Comparison of ENCODE assay signal across 8 mouse cellular contexts in the genomic region with DNA sequence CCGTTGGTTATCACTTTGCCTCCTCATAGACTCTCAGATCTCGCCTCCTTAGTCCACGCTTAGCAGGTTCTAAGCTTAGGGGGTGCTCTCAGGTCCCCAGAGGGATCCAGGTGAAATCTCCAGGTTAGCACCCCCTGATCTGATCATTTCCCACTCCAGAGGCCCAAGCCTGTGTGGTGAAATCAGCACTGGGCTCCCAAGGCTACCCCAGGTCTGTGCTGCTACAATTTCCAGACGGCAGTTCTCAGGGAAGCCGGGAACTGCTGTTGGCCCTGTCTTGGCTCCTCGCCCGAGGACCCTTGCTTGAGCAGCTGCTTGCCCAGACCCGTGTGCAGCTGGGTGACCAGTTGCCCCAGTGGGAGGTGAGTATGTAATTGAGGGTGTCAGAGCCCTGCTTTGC. TPM values are rescaled to one million over a fixed set of nuclear protein-coding genes. Genes with fewer than 3 reads are reported as not detected.
A peak's percentile ranks its signal among the peaks of the same experiment; 100 is the strongest.
DNase-seq lines count a peak whose midpoint lies in the region; ATAC-seq and TF ChIP-seq lines count a peak whose summit lies in the region.

No protein-coding gene starts in this region.

- peak overlapping the region; percentile 78 for H3K4me3 ChIP-seq in heart, embryonic 10.5 days
- peak overlapping the region; percentile 75 for H3K4me3 ChIP-seq in G1E (ENCODE audit: low read depth, low read length)
- peak overlapping the region; percentile 76 for H3K4me3 ChIP-seq in heart, embryonic 16.5 days (ENCODE audit: low read length)
- H3K4me3 ChIP-seq in midbrain, embryonic 10.5 days, result peak overlapping the region; percentile 72

- peak overlapping the region; percentile 90 for H3K4me2 ChIP-seq in heart, embryonic 16.5 days (ENCODE audit: low read depth, low read length)

- H3K9me3 ChIP-seq in heart, embryonic 10.5 days, result no peaks in the 10 kb centered on the region
- H3K9me3 ChIP-seq in G1E (replicated peaks), result no peaks in the 10 kb centered on the region
- no peaks in the 10 kb centered on the region for H3K9me3 ChIP-seq in heart, embryonic 16.5 days (replicated peaks; ENCODE audit: control insufficient read depth, low read length)
- no peaks in the 10 kb centered on the region for H3K9me3 ChIP-seq in midbrain, embryonic 10.5 days (replicated peaks)

- WGBS in heart, embryonic 10.5 days, result 39% methylated on average over 8 of the region's 8 CpGs
- 31% methylated on average over 8 of the region's 8 CpGs for WGBS in heart, embryonic 16.5 days
- WGBS in midbrain, embryonic 10.5 days, result 41% methylated on average over 8 of the region's 8 CpGs

- H3K36me3 ChIP-seq in heart, embryonic 10.5 days, result peaks cover 22% of the 10 kb centered on the region
- peaks cover 62% of the 10 kb centered on the region for H3K36me3 ChIP-seq in G1E (replicated peaks)
- peaks cover 3% of the 10 kb centered on the region; the same call in 1 of the 2 replicates for H3K36me3 ChIP-seq in heart, embryonic 16.5 days (ENCODE audit: control insufficient read depth, insufficient read depth)
- H3K36me3 ChIP-seq in midbrain, embryonic 10.5 days, result peaks cover 36% of the 10 kb centered on the region

- no peak for TF ChIP-seq CTCF in G1E (IDR thresholded peaks at IDR 0.05; ENCODE audit: low read depth, low read length)

- H3K4me1 ChIP-seq in heart, embryonic 10.5 days, result peaks cover 47% of the 10 kb centered on the region
- peaks cover 51% of the 10 kb centered on the region for H3K4me1 ChIP-seq in G1E (ENCODE audit: insufficient read depth, low read depth, low read length)
- peaks cover 27% of the 10 kb centered on the region for H3K4me1 ChIP-seq in heart, embryonic 16.5 days (ENCODE audit: control insufficient read depth, insufficient read depth, low read length)
- peaks cover 35% of the 10 kb centered on the region for H3K4me1 ChIP-seq in midbrain, embryonic 10.5 days

- H3K27me3 ChIP-seq in heart, embryonic 10.5 days (ENCODE audit: insufficient read depth, poor library complexity, severe bottlenecking), result peaks cover 7% of the 10 kb centered on the region; the same call in 1 of the 2 replicates
- H3K27me3 ChIP-seq in G1E (ENCODE audit: insufficient read depth, low read length), result no peaks in the 10 kb centered on the region; the same call in 1 of the 2 replicates
- no peaks in the 10 kb centered on the region for H3K27me3 ChIP-seq in heart, embryonic 16.5 days (ENCODE audit: control insufficient read depth, insufficient read depth, low read length)
- peaks cover 32% of the 10 kb centered on the region for H3K27me3 ChIP-seq in midbrain, embryonic 10.5 days (ENCODE audit: low read depth, poor library complexity, severe bottlenecking)

- peak overlapping the region; percentile 86 for H3K27ac ChIP-seq in heart, embryonic 10.5 days
- H3K27ac ChIP-seq in heart, embryonic 16.5 days (ENCODE audit: low read length), result no peak overlapping the region
- H3K27ac ChIP-seq in midbrain, embryonic 10.5 days (replicated peaks), result peak overlapping the region; percentile 81

- H3K9ac ChIP-seq in heart, embryonic 16.5 days (ENCODE audit: low read length), result peak overlapping the region; percentile 74

- no peak for ATAC-seq in G1E (ENCODE audit: extremely low read depth, insufficient number of reproducible peaks, low FRiP score, poor library complexity, severe bottlenecking)
- no peak for ATAC-seq in heart, embryonic 16.5 days (replicated peaks; ENCODE audit: extremely low read depth, insufficient read depth, low FRiP score)
- ATAC-seq in inflammation-experienced regulatory T-cells, adult 6 months, result no peak

- no peak for DNase-seq in heart, embryonic 10.5 days (ENCODE audit: low spot score)
- no peak for DNase-seq in heart, adult 9 months (ENCODE audit: low spot score in 2 of 2)
- DNase-seq in G1E (ENCODE audit: low spot score), result no peak
- no peak for DNase-seq in midbrain, embryonic 10.5 days (ENCODE audit: low spot score)
- no peak for DNase-seq in urinary bladder, postnatal 4 days (ENCODE audit: low spot score in 2 of 2)
- DNase-seq in adrenal gland, adult 8-10 months, result no peak

RNA-seq across cellular contexts. Expression of a gene that starts 0.8 kb away (rescaled TPM):
- 32.7 and 33.5 TPM in 2 replicates for polyA plus RNA-seq in heart, embryonic 10.5 days (2016; fragmentation: Nextera tagmentation; extraction: Ambion mirVana)
- total RNA-seq in G1E (2014; fragmentation: Nextera tagmentation), result 8.4 and 13.7 TPM in 2 replicates
- total RNA-seq in G1E (2017), result 9.3 and 13.0 TPM in 2 replicates
- polyA plus RNA-seq in G1E (2012), result 31.4 and 35.1 TPM in 2 replicates
- 25.0 and 28.1 TPM in 2 replicates for polyA plus RNA-seq in heart, embryonic 16.5 days (2015; fragmentation: Nextera tagmentation; extraction: Ambion mirVana)
- 58.0 and 61.3 TPM in 2 replicates for polyA plus RNA-seq in midbrain, embryonic 10.5 days (2016; fragmentation: Nextera tagmentation; extraction: Ambion mirVana)
- polyA plus RNA-seq in inflammation-experienced regulatory T-cells, adult 6 months (2017; shearing (Covaris generic)), result 10 to 100 TPM in 1 of 3 experiments, 1 to 10 TPM in 1, under 1 TPM in 1; 0.90 to 12.3 (median 3.1) TPM
- 1 to 10 TPM in 3 of 4 experiments, under 1 TPM in 1; 0.87 to 1.8 (median 1.5) TPM for total RNA-seq in adrenal gland, adult 8-10 months (2022)

RNA-seq across cellular contexts. Expression of a gene that starts 10.9 kb away (rescaled TPM):
- 511 and 613 TPM in 2 replicates for polyA plus RNA-seq in heart, embryonic 10.5 days (2016; fragmentation: Nextera tagmentation; extraction: Ambion mirVana)
- 31.5 and 42.4 TPM in 2 replicates for total RNA-seq in G1E (2014; fragmentation: Nextera tagmentation)
- total RNA-seq in G1E (2017), result 897 and 989 TPM in 2 replicates
- polyA plus RNA-seq in G1E (2012), result 143 and 174 TPM in 2 replicates
- polyA plus RNA-seq in heart, embryonic 16.5 days (2015; fragmentation: Nextera tagmentation; extraction: Ambion mirVana), result 719 and 763 TPM in 2 replicates
- polyA plus RNA-seq in midbrain, embryonic 10.5 days (2016; fragmentation: Nextera tagmentation; extraction: Ambion mirVana), result 80.0 and 96.6 TPM in 2 replicates
- polyA plus RNA-seq in inflammation-experienced regulatory T-cells, adult 6 months (2017; shearing (Covaris generic)), result 1,000 to 10,000 TPM in 1 of 3 experiments, 100 to 1,000 TPM in 2; 839 to 2,286 (median 900) TPM
- total RNA-seq in adrenal gland, adult 8-10 months (2022), result 10 to 100 TPM; 55.3 to 90.7 (median 59.7) TPM

RNA-seq across cellular contexts. Expression of a gene that starts 17.0 kb away (rescaled TPM):
- 956 and 1,505 TPM in 2 replicates for polyA plus RNA-seq in heart, embryonic 10.5 days (2016; fragmentation: Nextera tagmentation; extraction: Ambion mirVana)
- 3.9 TPM in 1 of 2 replicates, not detected in the other for total RNA-seq in G1E (2014; fragmentation: Nextera tagmentation)
- 1.3 and 1.8 TPM in 2 replicates for total RNA-seq in G1E (2017)
- polyA plus RNA-seq in G1E (2012), result 9.5 and 9.6 TPM in 2 replicates
- polyA plus RNA-seq in heart, embryonic 16.5 days (2015; fragmentation: Nextera tagmentation; extraction: Ambion mirVana), result 1,743 and 2,017 TPM in 2 replicates
- 278 and 293 TPM in 2 replicates for polyA plus RNA-seq in midbrain, embryonic 10.5 days (2016; fragmentation: Nextera tagmentation; extraction: Ambion mirVana)
- 10 to 100 TPM in 1 of 3 experiments, 1 to 10 TPM in 2; 4.9 to 10.4 (median 6.0) TPM for polyA plus RNA-seq in inflammation-experienced regulatory T-cells, adult 6 months (2017; shearing (Covaris generic))
- 10 to 100 TPM; 46.7 to 65.5 (median 58.4) TPM for total RNA-seq in adrenal gland, adult 8-10 months (2022)

RNA-seq across cellular contexts. Expression of a gene that starts 28.7 kb away (rescaled TPM):
- 2.6 and 6.1 TPM in 2 replicates for polyA plus RNA-seq in heart, embryonic 10.5 days (2016; fragmentation: Nextera tagmentation; extraction: Ambion mirVana)
- total RNA-seq in G1E (2014; fragmentation: Nextera tagmentation), result not detected in 2 replicates
- not detected in 2 replicates for total RNA-seq in G1E (2017)
- not detected in 2 replicates for polyA plus RNA-seq in G1E (2012)
- polyA plus RNA-seq in heart, embryonic 16.5 days (2015; fragmentation: Nextera tagmentation; extraction: Ambion mirVana), result 5.5 and 7.8 TPM in 2 replicates
- polyA plus RNA-seq in midbrain, embryonic 10.5 days (2016; fragmentation: Nextera tagmentation; extraction: Ambion mirVana), result 19.0 and 22.0 TPM in 2 replicates
- under 1 TPM in 1 of 3 experiments, not detected in 2; 0.23 TPM for polyA plus RNA-seq in inflammation-experienced regulatory T-cells, adult 6 months (2017; shearing (Covaris generic))
- 10 to 100 TPM in 2 of 4 experiments, 1 to 10 TPM in 2; 5.1 to 13.1 (median 8.4) TPM for total RNA-seq in adrenal gland, adult 8-10 months (2022)

RNA-seq across cellular contexts. Expression of a gene that starts 58.9 kb away (rescaled TPM):
- 12.0 and 17.5 TPM in 2 replicates for polyA plus RNA-seq in heart, embryonic 10.5 days (2016; fragmentation: Nextera tagmentation; extraction: Ambion mirVana)
- total RNA-seq in G1E (2014; fragmentation: Nextera tagmentation) (269 and 277 TPM in 2 replicates), G1E (2017) (38.3 and 48.5 TPM in 2 replicates)
- polyA plus RNA-seq in G1E (2012), result 489 and 507 TPM in 2 replicates
- 10.8 and 12.1 TPM in 2 replicates for polyA plus RNA-seq in heart, embryonic 16.5 days (2015; fragmentation: Nextera tagmentation; extraction: Ambion mirVana)
- 18.3 and 20.5 TPM in 2 replicates for polyA plus RNA-seq in midbrain, embryonic 10.5 days (2016; fragmentation: Nextera tagmentation; extraction: Ambion mirVana)
- polyA plus RNA-seq in inflammation-experienced regulatory T-cells, adult 6 months (2017; shearing (Covaris generic)), result 10 to 100 TPM; 12.1 to 15.0 (median 13.8) TPM
- total RNA-seq in adrenal gland, adult 8-10 months (2022), result 10 to 100 TPM; 81.8 to 92.8 (median 86.8) TPM

Comparison
In these comparisons a context has a peak if more than half of its experiments do, and no peak if none do; other contexts are left out.
1. RNA of a gene that starts 17.0 kb away (polyA plus RNA-seq): 1,743 to 2,017 TPM in heart, embryonic 16.5 days, 956 to 1,505 TPM in heart, embryonic 10.5 days and 278 to 293 TPM in midbrain, embryonic 10.5 days; 9.5 to 9.6 TPM in G1E and 4.9 to 10.4 TPM in inflammation-experienced regulatory T-cells, adult 6 months; every median in the first group is over 10 times any median in the second.
2. Peak in every context shown above with its lines, with median percentiles within 50 percentile points of each other: H3K4me3 ChIP-seq.